Mouse (Mus musculus): Measurements from ENCODE around the gene Mrps33. TPM values are rescaled to one million over a fixed set of nuclear protein-coding genes. Genes with fewer than 3 reads are reported as not detected.

Mrps33 gene
- total RNA-seq, 2 experiments from 2014 or later = 64.7 to 122 TPM

- 0 out of 2 replicates have a peak, but pooled peaks have one; percentile 15 for ATAC-seq (replicated peaks; ENCODE audit: poor library complexity, severe bottlenecking)
Observed at GRCm38 (mm10) chr6:39780857-39781666, 29.7 kb downstream of the Mrps33 start.

GRCm38 (mm10) chr6:39778506-39778905 lies 32.3 kb downstream of the Mrps33 start:
- peak; percentile 62 for ATAC-seq (replicated peaks; ENCODE audit: poor library complexity, severe bottlenecking)

GRCm38 (mm10) chr6:39776275-39776674 lies 34.5 kb downstream of the Mrps33 start:
- peak; percentile 72 for ATAC-seq (replicated peaks; ENCODE audit: poor library complexity, severe bottlenecking)

GRCm38 (mm10) chr6:39775029-39775428 lies 35.8 kb downstream of the Mrps33 start:
- no peak for ATAC-seq (replicated peaks; ENCODE audit: poor library complexity, severe bottlenecking)

GRCm38 (mm10) chr6:39757229-39757628 lies 53.6 kb downstream of the Mrps33 start:
- ATAC-seq (replicated peaks; ENCODE audit: poor library complexity, severe bottlenecking) = no peak

Other genes starting within 250 kb of the Mrps33 start
- 9.7 and 16.2 TPM in 2 replicates for gene Adck2, start 237.1 kb downstream of the Mrps33 start, total RNA-seq (2014; fragmentation: Nextera tagmentation)
- gene Adck2, start 237.1 kb downstream of the Mrps33 start, total RNA-seq (2017) = 3.8 and 11.6 TPM in 2 replicates
- gene Gm42420, start 225.2 kb downstream of the Mrps33 start, total RNA-seq (2014; fragmentation: Nextera tagmentation) = 2.4 and 4.0 TPM in 2 replicates
- 0.90 and 1.4 TPM in 2 replicates for gene Gm42420, start 225.2 kb downstream of the Mrps33 start, total RNA-seq (2017)
- 165 and 172 TPM in 2 replicates for gene Ndufb2, start 218.4 kb downstream of the Mrps33 start, total RNA-seq (2014; fragmentation: Nextera tagmentation)
- 93.4 and 107 TPM in 2 replicates for gene Ndufb2, start 218.4 kb downstream of the Mrps33 start, total RNA-seq (2017)
- 25.1 and 29.1 TPM in 2 replicates for gene Braf, start 85.5 kb downstream of the Mrps33 start, total RNA-seq (2014; fragmentation: Nextera tagmentation)
- 24.1 and 28.7 TPM in 2 replicates for gene Braf, start 85.5 kb downstream of the Mrps33 start, total RNA-seq (2017)
- not detected in 2 replicates for gene Tmem178b, start 62.3 kb upstream of the Mrps33 start, total RNA-seq (2014; fragmentation: Nextera tagmentation)
- gene Tmem178b, start 62.3 kb upstream of the Mrps33 start, total RNA-seq (2017) = not detected in 2 replicates

All from granulocyte monocyte progenitor cell, adult 5-6 weeks (primary cell).